Mouse (Mus musculus): ENCODE data around the gene Cep55. TPM values are rescaled to one million over a fixed set of nuclear protein-coding genes. Genes with fewer than 3 reads are reported as not detected.

Cep55 gene
- 1 to 10 TPM; 2.0 to 4.4 TPM for polyA plus RNA-seq (2017; shearing (Covaris generic))

- peak; percentile 86 for ATAC-seq
These were observed at the start of gene Cep55 for GRCm38 (mm10) chr19:38054720-38055192. Gene Cep55, plus strand, starts transcription at chr19:38055011.

- no peak for ATAC-seq
These were observed 43.4 kb upstream of the Cep55 start for GRCm38 (mm10) chr19:38011379-38011778.

GRCm38 (mm10) chr19:38014443-38014842 lies 40.4 kb upstream of the Cep55 start:
- ATAC-seq, result no peak

GRCm38 (mm10) chr19:38015180-38015872 lies 39.5 kb upstream of the Cep55 start:
- no peak for ATAC-seq

GRCm38 (mm10) chr19:38015873-38016254 lies 38.9 kb upstream of the Cep55 start:
- no peak for ATAC-seq

GRCm38 (mm10) chr19:38022710-38023109 lies 32.1 kb upstream of the Cep55 start:
- no peak for ATAC-seq

- no peak for ATAC-seq
These were observed 31.2 kb upstream of the Cep55 start for GRCm38 (mm10) chr19:38023603-38024002.

GRCm38 (mm10) chr19:38025254-38026041 lies 29.4 kb upstream of the Cep55 start:
- ATAC-seq, result no peak

GRCm38 (mm10) chr19:38026211-38026624 lies 28.6 kb upstream of the Cep55 start:
- ATAC-seq, result no peak

GRCm38 (mm10) chr19:38027389-38027788 lies 27.4 kb upstream of the Cep55 start:
- no peak for ATAC-seq

GRCm38 (mm10) chr19:38027881-38028521 lies 26.8 kb upstream of the Cep55 start:
- no peak for ATAC-seq

- ATAC-seq, result no peak
These were observed 25.5 kb upstream of the Cep55 start for GRCm38 (mm10) chr19:38029292-38029691.

- no peak for ATAC-seq
These were observed 24.9 kb upstream of the Cep55 start for GRCm38 (mm10) chr19:38029871-38030270.

GRCm38 (mm10) chr19:38030673-38031137 lies 24.1 kb upstream of the Cep55 start:
- ATAC-seq, result no peak

GRCm38 (mm10) chr19:38031144-38031543 lies 23.7 kb upstream of the Cep55 start:
- no peak for ATAC-seq

GRCm38 (mm10) chr19:38032993-38033734 lies 21.6 kb upstream of the Cep55 start:
- no peak for ATAC-seq

GRCm38 (mm10) chr19:38033735-38034057 lies 21.1 kb upstream of the Cep55 start:
- no peak for ATAC-seq

GRCm38 (mm10) chr19:38034696-38035095 lies 20.1 kb upstream of the Cep55 start:
- ATAC-seq, result no peak

- no peak for ATAC-seq
These were observed 19.0 kb upstream of the Cep55 start for GRCm38 (mm10) chr19:38035766-38036165.

- ATAC-seq, result no peak
These were observed 16.5 kb upstream of the Cep55 start for GRCm38 (mm10) chr19:38038267-38038666.

GRCm38 (mm10) chr19:38042261-38042722 lies 12.5 kb upstream of the Cep55 start:
- no peak for ATAC-seq

GRCm38 (mm10) chr19:38043281-38043981 lies 11.4 kb upstream of the Cep55 start, which contains the start of gene Myof:
Gene Myof, minus strand, starts transcription at chr19:38043577.
- no peak for ATAC-seq
